Mouse (Mus musculus) liver, embryonic 14.5 days (tissue): ENCODE data around the gene Fam210b.

Source experiments
- CTCF ChIP-seq: IDR thresholded peaks from 2 replicates; pipeline ENCODE4 v1.5.1; 2016; ENCODE audit warnings: antibody characterized with exemption, low read depth, control low read depth
- EP300 ChIP-seq: IDR thresholded peaks from 2 replicates; pipeline ENCODE4 v1.6.1; 2016; ENCODE audit warnings: antibody characterized with exemption, low read depth

DNA sequence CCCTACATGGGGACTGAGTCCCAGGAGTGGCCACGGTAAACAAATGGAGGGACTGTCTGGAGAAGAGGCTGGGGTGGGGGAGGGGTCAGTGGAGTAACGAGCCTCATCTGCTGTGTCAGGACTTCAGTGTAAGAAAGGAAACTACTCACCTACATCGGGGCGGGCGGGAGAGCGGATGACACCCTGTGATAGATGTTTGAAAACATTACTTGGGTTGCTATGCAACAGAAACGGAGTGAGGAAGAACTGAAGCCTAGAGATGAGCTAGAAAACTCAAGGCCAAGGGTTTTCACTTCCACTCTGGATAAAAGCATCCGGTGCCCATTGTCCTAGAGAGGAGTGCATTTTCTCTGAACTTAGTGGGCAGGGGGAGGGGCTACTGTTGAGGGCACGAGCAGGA is 54.5 kb downstream of the Fam210b start:
- TF ChIP-seq CTCF = no peak
- no peak for TF ChIP-seq EP300
